Mouse (Mus musculus) liver, embryonic 12.5 days (tissue): ENCODE measurements at regions not wholly inside any gene's neighbourhood (a gene's known extent, or its start where the extent isn't known, plus 50 kb on each side); places are given as distances from the start of the nearest gene placed in this dataset.

Source experiments
- ATAC-seq: fragments of 200-750 bp; cut with Nextera tagmentation; 2 replicates; pipeline ENCODE4 v1.8.0; 2017; ENCODE audit warnings: moderate number of reproducible peaks, mild to moderate bottlenecking, moderate library complexity
- H3K27ac ChIP-seq: fragments of 300-500 bp; sonication (generic); 2 replicates; pipeline ENCODE4 v1.5.1; 2016; ENCODE audit warnings: mild to moderate bottlenecking
- H3K27me3 ChIP-seq: fragments of 300-500 bp; sonication (generic); replicated peaks from 2 replicates; pipeline ENCODE4 v1.6.1; 2016; ENCODE audit warnings: mild to moderate bottlenecking, moderate library complexity
- H3K36me3 ChIP-seq: fragments of 300-500 bp; sonication (generic); 2 replicates; pipeline ENCODE4 v1.6.1; 2016; ENCODE audit warnings: mild to moderate bottlenecking, moderate library complexity
- H3K4me1 ChIP-seq: fragments of 300-500 bp; sonication (generic); 2 replicates; pipeline ENCODE4 v1.6.1; 2016
- H3K4me2 ChIP-seq: fragments of 300-500 bp; sonication (generic); 2 replicates; pipeline ENCODE4 v1.6.1; 2016; ENCODE audit warnings: mild to moderate bottlenecking, moderate library complexity
- H3K4me3 ChIP-seq: fragments of 300-500 bp; sonication (generic); 2 replicates; pipeline ENCODE4 v1.5.1; 2016; ENCODE audit warnings: mild to moderate bottlenecking, moderate library complexity
- H3K9ac ChIP-seq: fragments of 300-500 bp; sonication (generic); 2 replicates; pipeline ENCODE4 v1.6.1; 2016; ENCODE audit warnings: mild to moderate bottlenecking, moderate library complexity
- H3K9me3 ChIP-seq: fragments of 300-500 bp; sonication (generic); replicated peaks from 2 replicates; pipeline ENCODE4 v1.6.1; 2016; ENCODE audit warnings: mild to moderate bottlenecking, moderate library complexity
- WGBS: fragments of 180-500 bp; shearing (Covaris S2); methylation state at CpG from one replicate; pipeline ENCODE4 v1.1.7; 2016; ENCODE audit not compliant: insufficient replicate concordance; 5-methylcytosine and 5-hydroxymethylcytosine counted together

DNA sequence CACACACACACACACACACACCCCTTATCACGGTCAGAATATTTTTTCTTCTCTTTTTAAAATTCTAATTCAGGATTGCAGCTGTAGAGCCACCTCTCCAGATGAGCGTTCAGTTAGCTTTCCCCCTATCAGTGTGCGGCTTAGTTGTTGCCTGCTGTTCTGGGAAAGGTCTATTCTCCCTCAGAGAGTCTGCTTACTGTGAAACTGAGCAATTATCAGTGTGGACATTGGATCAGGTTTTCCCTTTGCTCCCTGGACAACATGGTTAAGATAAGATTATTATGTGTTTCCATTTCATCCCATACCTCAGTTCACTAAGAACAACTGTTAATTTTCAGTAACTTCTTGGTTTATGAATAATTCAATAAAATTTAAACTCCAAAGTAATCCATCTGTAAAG lies 268.3 kb downstream of the Inhba start:
- WGBS: 60% methylated on average over 3 of the region's 3 CpGs
- Histone ChIP-seq H3K9me3 (no peaks in the 10 kb centered on the region), H3K9ac (no peak overlapping the region), H3K4me3 (no peak overlapping the region), H3K27me3 (no peaks in the 10 kb centered on the region), H3K4me2 (no peak overlapping the region), H3K36me3 (no peaks in the 10 kb centered on the region), H3K27ac (no peak overlapping the region), H3K4me1 (no peaks in the 10 kb centered on the region)
- no peak for ATAC-seq

- Histone ChIP-seq H3K27ac (no peak overlapping the region), H3K27me3 (no peaks in the 10 kb centered on the region), H3K4me1 (no peaks in the 10 kb centered on the region), H3K9ac (no peak overlapping the region), H3K36me3 (no peaks in the 10 kb centered on the region), H3K9me3 (no peaks in the 10 kb centered on the region), H3K4me3 (no peak overlapping the region), H3K4me2 (no peak overlapping the region)
- 9% methylated on average over 2 of the region's 2 CpGs for WGBS
- ATAC-seq: no peak
Measured at GRCm38 (mm10) chr13:16280742-16281141, 269.1 kb downstream of the Inhba start.

GRCm38 (mm10) chr13:16281777-16282176 lies 270.1 kb downstream of the Inhba start:
- peak; percentile 61 for ATAC-seq
- no peak overlapping the region for H3K27ac ChIP-seq

GRCm38 (mm10) chr13:16282230-16282629 lies 270.6 kb downstream of the Inhba start:
- H3K9me3 ChIP-seq: no peaks in the 10 kb centered on the region
- ATAC-seq: no peak

More at GRCm38 (mm10) chr13:16281777-16282176, 270.1 kb downstream of the Inhba start:
- H3K27me3 ChIP-seq: no peaks in the 10 kb centered on the region
- no peaks in the 10 kb centered on the region for H3K9me3 ChIP-seq
- no peaks in the 10 kb centered on the region for H3K4me1 ChIP-seq
- H3K9ac ChIP-seq: no peak overlapping the region
- no peak overlapping the region for H3K4me2 ChIP-seq
- H3K4me3 ChIP-seq: no peak overlapping the region
- no peaks in the 10 kb centered on the region for H3K36me3 ChIP-seq

GRCm38 (mm10) chr13:16283336-16283735 lies 271.7 kb downstream of the Inhba start:
- H3K9ac ChIP-seq: no peak overlapping the region
- no peaks in the 10 kb centered on the region for H3K9me3 ChIP-seq
- 64% methylated on average over 4 of the region's 4 CpGs for WGBS
- no peak overlapping the region for H3K27ac ChIP-seq
- H3K27me3 ChIP-seq: no peaks in the 10 kb centered on the region
- no peak overlapping the region for H3K4me3 ChIP-seq
- no peaks in the 10 kb centered on the region for H3K4me1 ChIP-seq
- no peaks in the 10 kb centered on the region for H3K36me3 ChIP-seq
- ATAC-seq: no peak
- no peak overlapping the region for H3K4me2 ChIP-seq

More at GRCm38 (mm10) chr13:16282230-16282629, 270.6 kb downstream of the Inhba start:
- 28% methylated on average over 2 of the region's 2 CpGs for WGBS
- no peak overlapping the region for H3K4me2 ChIP-seq
- H3K4me1 ChIP-seq: no peaks in the 10 kb centered on the region
- no peaks in the 10 kb centered on the region for H3K27me3 ChIP-seq
- no peak overlapping the region for H3K9ac ChIP-seq
- H3K4me3 ChIP-seq: no peak overlapping the region
- no peaks in the 10 kb centered on the region for H3K36me3 ChIP-seq
- no peak overlapping the region for H3K27ac ChIP-seq

GRCm38 (mm10) chr13:16289633-16290032 lies 278.0 kb downstream of the Inhba start:
- H3K9ac ChIP-seq: no peak overlapping the region
- 62% methylated on average over 2 of the region's 2 CpGs for WGBS
- H3K36me3 ChIP-seq: no peaks in the 10 kb centered on the region
- no peak overlapping the region for H3K27ac ChIP-seq
- H3K4me3 ChIP-seq: no peak overlapping the region
- no peaks in the 10 kb centered on the region for H3K9me3 ChIP-seq
- no peaks in the 10 kb centered on the region for H3K27me3 ChIP-seq
- H3K4me1 ChIP-seq: no peaks in the 10 kb centered on the region
- ATAC-seq: no peak
- no peak overlapping the region for H3K4me2 ChIP-seq

DNA sequence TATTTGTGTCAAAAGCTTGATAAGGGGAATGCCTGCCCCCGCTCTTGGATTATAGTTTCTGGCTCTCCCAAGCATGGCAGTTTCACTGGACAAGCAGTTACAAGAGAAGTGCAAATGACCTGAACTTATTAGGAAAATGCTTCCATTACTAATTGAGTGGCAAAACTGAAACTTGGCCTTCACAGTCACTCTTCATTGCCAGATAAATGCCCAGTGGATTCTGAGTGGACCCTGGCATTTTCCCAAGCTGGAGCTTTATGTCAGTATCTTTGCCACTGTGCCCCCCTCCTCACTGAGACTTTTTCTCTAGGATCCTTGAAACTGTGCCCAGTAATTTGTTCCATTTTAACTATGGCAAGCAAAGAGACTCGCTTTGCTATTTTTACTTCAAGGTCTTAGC lies 279.1 kb downstream of the Inhba start:
- no peak overlapping the region for H3K4me3 ChIP-seq
- no peak overlapping the region for H3K4me2 ChIP-seq
- no peak overlapping the region for H3K27ac ChIP-seq
- H3K9me3 ChIP-seq: no peaks in the 10 kb centered on the region
- H3K9ac ChIP-seq: no peak overlapping the region
- H3K27me3 ChIP-seq: no peaks in the 10 kb centered on the region
- H3K36me3 ChIP-seq: no peaks in the 10 kb centered on the region
- H3K4me1 ChIP-seq: no peaks in the 10 kb centered on the region
- 64% methylated on average over 2 of the region's 2 CpGs for WGBS
- ATAC-seq: no peak

GRCm38 (mm10) chr13:16291661-16292291 lies 280.1 kb downstream of the Inhba start:
- H3K9ac ChIP-seq: no peak overlapping the region
- no peaks in the 10 kb centered on the region for H3K36me3 ChIP-seq
- no peak overlapping the region for H3K4me2 ChIP-seq
- 53% methylated on average over 6 of the region's 6 CpGs for WGBS
- ATAC-seq: peak; percentile 77
- no peak overlapping the region for H3K4me3 ChIP-seq
- no peak overlapping the region for H3K27ac ChIP-seq
- H3K27me3 ChIP-seq: no peaks in the 10 kb centered on the region
- H3K4me1 ChIP-seq: no peaks in the 10 kb centered on the region
- no peaks in the 10 kb centered on the region for H3K9me3 ChIP-seq

DNA sequence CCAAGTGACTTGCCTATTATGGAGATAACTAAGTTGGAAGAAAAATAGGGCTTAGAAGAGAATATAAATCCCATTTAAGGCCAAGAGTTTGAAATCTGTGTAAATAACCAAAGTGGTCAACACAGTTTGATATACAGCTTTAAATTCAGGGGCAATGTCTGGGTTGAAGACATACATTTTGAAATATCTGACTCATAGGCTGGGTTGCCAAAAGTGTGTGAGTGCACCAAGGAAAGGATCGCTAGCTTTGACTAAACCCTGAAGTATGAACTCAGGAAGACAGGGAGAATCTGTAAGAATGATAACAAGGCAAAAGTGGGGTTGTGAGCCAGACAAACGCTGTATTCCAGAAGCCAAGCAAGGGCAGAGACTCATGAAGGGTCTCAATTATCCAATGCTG lies 288.1 kb downstream of the Inhba start:
- Histone ChIP-seq H3K9ac (no peak overlapping the region), H3K27ac (no peak overlapping the region), H3K4me1 (no peaks in the 10 kb centered on the region), H3K4me3 (no peak overlapping the region), H3K9me3 (no peaks in the 10 kb centered on the region), H3K4me2 (no peak overlapping the region), H3K27me3 (no peaks in the 10 kb centered on the region), H3K36me3 (no peaks in the 10 kb centered on the region)
- no peak for ATAC-seq
- WGBS: 53% methylated on average over 2 of the region's 2 CpGs

- Histone ChIP-seq H3K9me3 (no peaks in the 10 kb centered on the region), H3K4me2 (no peak overlapping the region), H3K27me3 (no peaks in the 10 kb centered on the region), H3K4me1 (no peaks in the 10 kb centered on the region), H3K4me3 (no peak overlapping the region), H3K36me3 (no peaks in the 10 kb centered on the region), H3K27ac (no peak overlapping the region), H3K9ac (no peak overlapping the region)
- ATAC-seq: no peak
- 34% methylated on average over 2 of the region's 2 CpGs for WGBS
Measured at GRCm38 (mm10) chr13:16314669-16315068, 303.0 kb downstream of the Inhba start.

DNA sequence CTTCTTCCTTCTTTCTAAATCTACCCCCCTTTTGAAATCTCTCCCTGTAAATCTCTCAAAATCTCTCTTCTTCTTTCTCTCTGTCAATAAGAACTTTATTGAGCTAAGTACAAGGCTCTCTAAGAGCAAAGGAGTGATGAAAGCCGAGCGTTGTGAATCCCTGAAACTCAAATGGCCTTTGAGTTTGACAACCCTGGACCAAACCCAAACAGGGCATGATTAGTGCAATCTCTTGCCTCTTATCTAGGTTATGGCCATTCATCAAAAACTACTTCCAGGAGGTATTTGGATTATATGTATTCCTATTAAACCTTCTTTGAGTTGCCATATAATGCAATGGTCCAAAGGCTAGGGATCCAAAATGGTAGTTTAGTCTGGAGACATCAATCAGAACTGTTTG lies 304.0 kb downstream of the Inhba start:
- H3K9ac ChIP-seq: no peak overlapping the region
- no peaks in the 10 kb centered on the region for H3K4me1 ChIP-seq
- H3K36me3 ChIP-seq: no peaks in the 10 kb centered on the region
- ATAC-seq: no peak
- WGBS: 76% methylated on average over 2 of the region's 2 CpGs
- H3K9me3 ChIP-seq: no peaks in the 10 kb centered on the region
- no peak overlapping the region for H3K4me3 ChIP-seq
- no peak overlapping the region for H3K4me2 ChIP-seq
- H3K27ac ChIP-seq: no peak overlapping the region
- H3K27me3 ChIP-seq: no peaks in the 10 kb centered on the region

- no peaks in the 10 kb centered on the region for H3K9me3 ChIP-seq
- no peak for ATAC-seq
Measured at GRCm38 (mm10) chr13:16316581-16316980, 304.9 kb downstream of the Inhba start.

GRCm38 (mm10) chr13:16317412-16317811 lies 305.8 kb downstream of the Inhba start:
- H3K27me3 ChIP-seq: no peaks in the 10 kb centered on the region
- H3K4me3 ChIP-seq: no peak overlapping the region
- no peak overlapping the region for H3K4me2 ChIP-seq
- H3K4me1 ChIP-seq: no peaks in the 10 kb centered on the region
- H3K27ac ChIP-seq: no peak overlapping the region
- 49% methylated on average over 3 of the region's 3 CpGs for whole genome bisulfite sequencing
- H3K9me3 ChIP-seq: no peaks in the 10 kb centered on the region
- no peak for ATAC-seq
- no peaks in the 10 kb centered on the region for H3K36me3 ChIP-seq
- no peak overlapping the region for H3K9ac ChIP-seq

More at GRCm38 (mm10) chr13:16316581-16316980, 304.9 kb downstream of the Inhba start:
- Histone ChIP-seq H3K4me1 (no peaks in the 10 kb centered on the region), H3K36me3 (no peaks in the 10 kb centered on the region), H3K4me2 (no peak overlapping the region), H3K27me3 (no peaks in the 10 kb centered on the region), H3K9ac (no peak overlapping the region), H3K27ac (no peak overlapping the region), H3K4me3 (no peak overlapping the region)
- 58% methylated on average over 2 of the region's 2 CpGs for WGBS
